Mouse (Mus musculus) cerebellum, postnatal 25 days (tissue): ENCODE data around the gene Zfp712.

ENCODE experiments used
- DNase-seq, 2 experiments: peaks; one replicate each; pipeline ENCODE4 v3.0.0; 2021; ENCODE audit warnings: mixed read lengths in 2 of 2

Zfp712 gene

GRCm38 (mm10) chr13:67060786-67061358, at the start of gene Zfp712:
Gene Zfp712 (minus strand): TSS chr13:67061170.
- peak; percentile 91 to 93 for DNase-seq

- peak in 1 of 2 experiments; percentile 51 for DNase-seq
Measured at GRCm38 (mm10) chr13:67108821-67109206, 47.8 kb upstream of the Zfp712 start.

- peak; percentile 84 to 92 for DNase-seq
Measured at GRCm38 (mm10) chr13:67108194-67108820, 47.3 kb upstream of the Zfp712 start, which contains the start of gene Gm28557. Gene Gm28557 (minus strand): TSS chr13:67108604.

GRCm38 (mm10) chr13:67107681-67108080, 46.7 kb upstream of the Zfp712 start:
- peak in 1 of 2 experiments; percentile 2 for DNase-seq

- no peak for DNase-seq
Measured at GRCm38 (mm10) chr13:67097876-67098275, 36.9 kb upstream of the Zfp712 start, which contains the start of gene Zfp708. Gene Zfp708 (minus strand): TSS chr13:67097976.

- DNase-seq: no peak
Measured at GRCm38 (mm10) chr13:67090154-67090553, 29.2 kb upstream of the Zfp712 start.

- no peak for DNase-seq
Measured at GRCm38 (mm10) chr13:67081946-67082345, 21.0 kb upstream of the Zfp712 start.

GRCm38 (mm10) chr13:67081142-67081713, 20.3 kb upstream of the Zfp712 start:
- peak; percentile 74 to 77 for DNase-seq

- DNase-seq: no peak
Measured at GRCm38 (mm10) chr13:67077244-67077643, 16.3 kb upstream of the Zfp712 start.

- no peak for DNase-seq
Measured at GRCm38 (mm10) chr13:67072786-67073185, 11.8 kb upstream of the Zfp712 start.

- no peak for DNase-seq
Measured at GRCm38 (mm10) chr13:67065386-67065785, 4.4 kb upstream of the Zfp712 start.

- DNase-seq: no peak
Measured at GRCm38 (mm10) chr13:67062427-67062826, 1.5 kb upstream of the Zfp712 start.

- peak in 1 of 2 experiments; percentile 9 for DNase-seq
Measured at GRCm38 (mm10) chr13:67060161-67060785, 697 bp downstream of the Zfp712 start.
